Mouse (Mus musculus) Patski (cell line): ENCODE measurements around the gene Slx4. TPM values are rescaled to one million over a fixed set of nuclear protein-coding genes. Genes with fewer than 3 reads are reported as not detected.
A peak's percentile ranks its signal among the peaks of the same experiment; 100 is the strongest.

ENCODE experiments used
- ATAC-seq: fragments of 100-300 bp; one replicate; pipeline ENCODE4 v1.8.0; 2021
- CTCF ChIA-PET: fragments of 350-600 bp; sonication (Branson Sonifier 250); formaldehyde crosslinking; loops from one replicate; lab custom pipeline; 2022; ENCODE audit warnings: inconsistent platforms; lab: Charles Lee
- POLR2A ChIA-PET: fragments of 350-600 bp; sonication (Branson Sonifier 250); formaldehyde crosslinking; loops from one replicate; lab custom pipeline; 2022; ENCODE audit warnings: antibody characterized with exemption, inconsistent platforms; lab: Charles Lee
- DNase-seq: peaks from one replicate; pipeline ENCODE4 v3.0.0-alpha.2; 2011; ENCODE audit warnings: low read depth, low spot score
- H3K27me3 ChIP-seq: fragments of 371-371 bp; one replicate; pipeline ENCODE4 v1.5.1; 2021
- CTCF ChIP-seq: fragments of 100-300 bp; IDR thresholded peaks from one replicate; pipeline ENCODE4 v1.5.1; 2021
- in situ Hi-C: fragments of 300-500 bp; cut with MboI; formaldehyde crosslinking; loops from 3 replicates; pipeline ENCODE4 v1.11.1; 2018; ENCODE audit warnings: low pct_unique_long_range_greater_than_20kb, mixed read lengths
- polyA plus RNA-seq: library from polyadenylated mRNA; unstranded; gene quantifications from one replicate; pipeline ENCODE4 v1.2.3, GENCODE M21; 2021

The Slx4 gene
- polyA plus RNA-seq, 1 experiment from 2014 or later = 26.4 TPM

DNA sequence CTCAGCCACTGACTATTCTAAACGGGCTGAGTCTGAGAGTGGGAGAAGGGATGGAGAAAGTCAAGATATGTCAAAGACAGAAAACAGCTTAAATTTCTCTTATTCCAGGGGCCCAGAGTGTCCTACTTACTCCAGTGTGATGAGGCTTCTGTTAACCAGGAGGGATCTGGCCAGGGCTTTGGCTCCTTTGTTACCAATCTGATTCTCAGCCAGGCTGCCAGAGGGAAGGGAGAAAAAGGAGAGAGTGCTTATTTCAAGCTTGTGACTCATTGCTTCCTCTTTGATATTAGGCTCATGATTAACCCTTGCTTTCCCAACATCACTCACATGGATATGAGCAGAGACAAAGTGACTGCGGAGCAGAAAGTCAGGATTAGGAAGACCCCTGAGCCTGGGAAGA, 44.3 kb downstream of the Slx4 start:
- in situ Hi-C loops = no loop called here
- H3K27me3 ChIP-seq = no peaks in the 10 kb centered on the region
- no peak for ATAC-seq
- ChIA-PET POLR2A (no interaction called here), CTCF (no interaction called here)
- DNase-seq = no peak
- TF ChIP-seq CTCF = no peak

DNA sequence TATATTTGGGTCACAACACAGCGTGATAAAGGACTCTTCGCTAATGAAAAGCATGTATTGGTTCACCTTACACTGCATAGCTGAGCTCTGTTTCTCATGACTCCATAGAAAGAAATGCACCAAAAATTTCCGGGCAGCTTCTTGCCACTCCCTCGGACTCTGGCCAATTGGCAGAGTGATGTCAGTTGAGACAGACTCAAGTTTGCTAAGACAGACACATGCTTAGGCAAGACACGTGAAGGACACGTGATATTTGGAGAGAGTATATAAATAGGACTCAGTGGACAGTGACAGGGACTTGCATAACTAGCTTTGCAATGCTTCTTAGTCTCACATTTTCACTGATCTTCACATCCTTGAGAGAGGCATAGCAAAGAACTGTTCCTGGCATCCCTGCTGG, 47.2 kb downstream of the Slx4 start:
- H3K27me3 ChIP-seq = no peaks in the 10 kb centered on the region
- in situ Hi-C loops = no loop called here
- CTCF ChIA-PET = no interaction called here
- no peak for TF ChIP-seq CTCF
- POLR2A ChIA-PET = no interaction called here
- DNase-seq (peak; percentile 69), ATAC-seq (peak; percentile 86)

DNA sequence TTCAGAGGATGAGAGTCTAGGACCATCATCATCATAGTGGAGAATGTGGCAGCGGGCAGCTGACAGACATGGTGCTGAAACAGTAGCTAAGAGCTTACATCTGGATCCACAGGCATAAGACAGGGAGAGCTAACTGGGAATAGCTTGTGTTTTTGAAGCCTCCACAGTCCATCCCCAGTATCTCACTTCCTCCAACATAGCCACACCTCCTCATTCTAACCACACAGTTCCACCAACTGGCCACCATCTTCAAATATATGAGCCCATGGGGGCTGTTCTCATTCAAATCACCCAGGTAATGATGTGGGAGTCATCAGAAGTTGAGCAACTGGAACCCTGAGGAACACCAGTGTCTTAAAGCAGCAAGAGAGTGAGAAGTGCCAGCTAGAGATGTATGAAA, 52.4 kb downstream of the Slx4 start:
- no peak for DNase-seq
- ChIA-PET POLR2A (no interaction called here), CTCF (no interaction called here)

DNA sequence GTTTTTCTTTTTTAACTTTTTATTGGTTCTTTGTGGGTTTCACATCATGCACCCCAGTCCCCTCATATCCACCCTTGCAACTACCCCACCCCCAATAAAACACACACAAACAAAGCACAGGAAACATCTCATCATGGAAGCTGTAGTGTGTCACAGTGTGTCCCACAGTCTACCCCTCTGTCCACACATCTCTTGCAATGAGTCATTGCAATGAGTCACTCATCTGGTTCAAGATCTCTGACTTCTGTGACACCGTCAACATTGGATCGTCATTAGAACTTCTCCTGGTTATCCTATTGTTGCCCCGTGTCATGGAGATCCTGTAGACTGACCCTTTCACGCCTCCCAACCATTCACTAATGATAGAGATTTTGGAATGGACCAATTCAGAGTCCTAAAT, 68.9 kb downstream of the Slx4 start:
- POLR2A ChIA-PET = no interaction called here

More for the DNA sequence above, 52.4 kb downstream of the Slx4 start:
- ATAC-seq = no peak
- TF ChIP-seq CTCF = no peak
- in situ Hi-C loops = no loop called here
- no peaks in the 10 kb centered on the region for H3K27me3 ChIP-seq

DNA sequence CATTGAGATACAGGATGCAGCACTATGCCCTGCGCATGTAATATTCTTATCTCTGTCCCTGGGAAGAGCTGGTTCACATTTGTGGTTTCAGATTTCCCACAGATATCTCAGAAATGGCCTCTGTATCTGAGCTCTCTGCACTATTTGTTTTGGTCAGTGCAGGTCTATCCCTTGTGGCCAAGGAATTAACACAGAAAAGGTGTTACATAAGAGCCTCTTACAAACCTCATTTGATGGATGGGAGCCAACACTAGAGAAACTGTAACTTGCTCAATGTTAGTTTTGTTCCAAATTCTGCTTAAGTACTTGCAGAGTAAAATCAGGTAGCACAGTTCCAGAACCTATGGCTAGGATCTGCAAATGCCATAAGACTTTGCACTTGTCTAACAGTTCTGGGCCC, 69.5 kb downstream of the Slx4 start:
- ATAC-seq (peak; percentile 26), DNase-seq (no peak)
- ChIA-PET CTCF (interaction anchor here (0.7 kb wide), 1 partner anchor 25 kb away, joined by 3 read pairs; the partner anchor contains the start of genes 1700037C18Rik and Cluap1), POLR2A (no interaction called here)
- TF ChIP-seq CTCF = no peak
- no peaks in the 10 kb centered on the region for H3K27me3 ChIP-seq
- in situ Hi-C loops = no loop called here

More for the DNA sequence above, 68.9 kb downstream of the Slx4 start:
- no peak for TF ChIP-seq CTCF
- CTCF ChIA-PET = interaction anchor here (0.7 to 0.9 kb wide), 2 partner anchors 14 to 26 kb away, joined by 3 read pairs; partner anchors contain the start of genes 1700037C18Rik and Cluap1
- ATAC-seq = peak; percentile 8
- in situ Hi-C loops = no loop called here
- no peaks in the 10 kb centered on the region for H3K27me3 ChIP-seq
- DNase-seq = no peak

DNA sequence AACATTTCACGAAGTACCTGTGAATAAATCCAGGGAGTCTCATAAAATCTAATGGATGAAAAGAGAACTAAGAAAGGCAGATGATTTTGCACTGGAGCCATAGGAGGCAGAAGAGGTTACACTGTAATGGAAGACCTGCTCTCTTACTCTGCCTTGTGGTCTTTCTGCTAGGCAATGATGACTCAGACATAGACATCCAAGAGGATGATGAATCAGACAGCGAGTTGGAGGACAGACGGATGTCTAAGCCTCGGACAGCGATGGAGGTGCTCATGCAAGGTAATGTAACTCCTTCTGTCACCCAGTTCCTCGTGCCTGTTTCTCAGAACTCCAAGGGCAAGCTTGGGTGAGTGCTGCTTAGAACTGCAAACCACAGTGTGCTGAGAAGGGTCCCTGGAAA, 70.0 kb downstream of the Slx4 start:
- in situ Hi-C loops = no loop called here
- no peaks in the 10 kb centered on the region for H3K27me3 ChIP-seq
- ChIA-PET POLR2A (no interaction called here), CTCF (no interaction called here)
- no peak for TF ChIP-seq CTCF
- peak; percentile 10 for DNase-seq
- no peak for ATAC-seq

DNA sequence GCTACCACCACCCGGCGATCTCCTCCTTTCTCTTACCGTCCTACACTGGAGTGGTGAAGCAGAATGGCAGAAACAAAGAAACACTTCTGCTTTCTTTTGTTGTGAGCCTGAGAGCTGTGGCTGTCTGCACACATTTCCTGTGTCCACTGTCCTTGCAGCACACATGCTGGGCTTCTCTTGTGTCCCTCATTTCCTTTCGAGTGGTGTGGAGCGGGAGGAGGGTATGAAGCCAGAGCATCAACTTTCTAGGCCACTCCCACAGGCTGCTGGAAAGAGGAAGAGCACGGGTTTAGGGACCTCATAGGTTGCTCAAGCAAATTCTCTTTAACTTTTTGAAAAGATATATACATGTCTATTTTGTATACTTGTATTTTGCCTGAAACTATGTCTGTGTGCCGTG, 74.4 kb downstream of the Slx4 start:
- CTCF ChIA-PET = interaction anchor here (1.3 kb wide), 1 partner anchor 12 kb away, joined by 3 read pairs; no protein-coding TSS in a partner anchor
- no peaks in the 10 kb centered on the region for H3K27me3 ChIP-seq
- no peak for DNase-seq
- POLR2A ChIA-PET = no interaction called here
- in situ Hi-C loops = no loop called here
- ATAC-seq = no peak
- TF ChIP-seq CTCF = no peak

Other genes with a start within 250 kb of the Slx4 start
- 0.04 TPM for gene Olfr15, start 172.9 kb downstream of the Slx4 start, polyA plus RNA-seq
- 3.2 TPM for gene Zfp174, start 156.5 kb downstream of the Slx4 start, polyA plus RNA-seq
- 53.5 TPM for gene Naa60, start 131.4 kb downstream of the Slx4 start, polyA plus RNA-seq
- 6.6 TPM for gene Zfp597, start 119.2 kb downstream of the Slx4 start, polyA plus RNA-seq
- gene Gm20695, start 119.1 kb downstream of the Slx4 start, polyA plus RNA-seq = 0.59 TPM
- gene 1700037C18Rik, start 95.1 kb downstream of the Slx4 start, polyA plus RNA-seq = 13.1 TPM
- 37.7 TPM for gene Cluap1, start 95.0 kb downstream of the Slx4 start, polyA plus RNA-seq
- 0.95 TPM for gene Nlrc3, start 27.1 kb downstream of the Slx4 start, polyA plus RNA-seq
- gene Dnase1, start 33.2 kb upstream of the Slx4 start, polyA plus RNA-seq = 6.7 TPM
- 128 TPM for gene Trap1, start 74.1 kb upstream of the Slx4 start, polyA plus RNA-seq
- 14.5 TPM for gene Crebbp, start 210.2 kb upstream of the Slx4 start, polyA plus RNA-seq